Mouse (Mus musculus) forebrain, embryonic 16.5 days (tissue): ENCODE data around the gene Bcar3. TPM values are rescaled to one million over a fixed set of nuclear protein-coding genes. Genes with fewer than 3 reads are reported as not detected.

Source experiments
- ATAC-seq: fragments of 200-750 bp; cut with Nextera tagmentation; 2 replicates; pipeline ENCODE4 v1.8.0; 2017; ENCODE audit warnings: mild to moderate bottlenecking, moderate library complexity
- H3K27ac ChIP-seq: fragments of 300-500 bp; sonication (generic); 2 replicates; pipeline ENCODE4 v1.5.1; 2014; ENCODE audit warnings: low read length, control low read depth
- H3K27me3 ChIP-seq: fragments of 300-500 bp; sonication (generic); replicated peaks from 2 replicates; pipeline ENCODE4 v1.6.1; 2014; ENCODE audit warnings: low read length; ENCODE audit not compliant: control insufficient read depth, insufficient read depth
- H3K36me3 ChIP-seq: fragments of 300-500 bp; sonication (generic); 2 replicates; pipeline ENCODE4 v1.6.1; 2014; ENCODE audit not compliant: control insufficient read depth, insufficient read depth
- H3K4me1 ChIP-seq: fragments of 300-500 bp; sonication (generic); replicated peaks from 2 replicates; pipeline ENCODE4 v1.6.1; 2014; ENCODE audit warnings: low read length; ENCODE audit not compliant: control insufficient read depth, insufficient read depth
- H3K4me2 ChIP-seq: fragments of 300-500 bp; sonication (generic); 2 replicates; pipeline ENCODE4 v1.6.1; 2014; ENCODE audit warnings: mild to moderate bottlenecking, low read length, control low read depth
- H3K4me3 ChIP-seq: fragments of 300-500 bp; sonication (generic); replicated peaks from 2 replicates; pipeline ENCODE4 v1.5.1; 2014; ENCODE audit warnings: mild to moderate bottlenecking, low read length, control low read depth
- H3K9ac ChIP-seq: fragments of 300-500 bp; sonication (generic); replicated peaks from 2 replicates; pipeline ENCODE4 v1.6.1; 2014; ENCODE audit warnings: low read depth, low read length, control low read depth
- H3K9me3 ChIP-seq: fragments of 300-500 bp; sonication (generic); 2 replicates; pipeline ENCODE4 v1.6.1; 2016; ENCODE audit warnings: low read length; ENCODE audit not compliant: control insufficient read depth
- WGBS: fragments of 180-500 bp; shearing (Covaris S2); extraction: QIAGEN DNeasy Blood & Tissue Kit; methylation state at CpG from one replicate; pipeline ENCODE4 v1.1.7; 2014; 5-methylcytosine and 5-hydroxymethylcytosine counted together
- polyA plus RNA-seq: library from polyadenylated mRNA; unstranded; fragments of >200 nt; fragmentation: Nextera tagmentation; extraction: Ambion mirVana; gene quantifications from 2 replicates; pipeline ENCODE4 v1.2.1, GENCODE M21; 2015

Bcar3 gene
- polyA plus RNA-seq, 1 experiment from 2014 or later, result 5.3 TPM

- Histone ChIP-seq H3K36me3 (no peaks in the 10 kb centered on the region), H3K27me3 (no peaks in the 10 kb centered on the region), H3K9ac (no peak overlapping the region), H3K27ac (no peak overlapping the region), H3K4me1 (peaks cover 34% of the 10 kb centered on the region), H3K4me2 (peak overlapping the region; percentile 18), H3K4me3 (no peak overlapping the region), H3K9me3 (no peaks in the 10 kb centered on the region)
- ATAC-seq, result peak; percentile 16; the same call in 1 of the 2 replicates
- 9% methylated on average over 14 of the region's 14 CpGs for WGBS
These were observed 189.3 kb downstream of the Bcar3 start for GRCm38 (mm10) chr3:122483066-122483782.

- 36% methylated on average over 5 of the region's 5 CpGs for WGBS
- Histone ChIP-seq H3K27me3 (no peaks in the 10 kb centered on the region), H3K27ac (no peak overlapping the region), H3K4me1 (peaks cover 36% of the 10 kb centered on the region), H3K4me2 (no peak overlapping the region; the same call in 1 of the 2 replicates), H3K4me3 (no peak overlapping the region), H3K9ac (no peak overlapping the region), H3K36me3 (no peaks in the 10 kb centered on the region), H3K9me3 (no peaks in the 10 kb centered on the region)
- no peak for ATAC-seq
These were observed 189.8 kb downstream of the Bcar3 start for GRCm38 (mm10) chr3:122483783-122484130.

GRCm38 (mm10) chr3:122484301-122484700 is 190.4 kb downstream of the Bcar3 start:
- Histone ChIP-seq H3K4me1 (peaks cover 35% of the 10 kb centered on the region), H3K27me3 (no peaks in the 10 kb centered on the region), H3K36me3 (no peaks in the 10 kb centered on the region), H3K9me3 (no peaks in the 10 kb centered on the region), H3K27ac (no peak overlapping the region), H3K9ac (no peak overlapping the region), H3K4me2 (no peak overlapping the region), H3K4me3 (no peak overlapping the region)
- ATAC-seq, result no peak
- 46% methylated on average over 3 of the region's 3 CpGs for WGBS

GRCm38 (mm10) chr3:122485699-122486098 is 191.8 kb downstream of the Bcar3 start:
- H3K4me1 ChIP-seq, result peaks cover 26% of the 10 kb centered on the region
- ATAC-seq, result no peak

GRCm38 (mm10) chr3:122486193-122486592 is 192.3 kb downstream of the Bcar3 start:
- H3K27ac ChIP-seq, result no peak overlapping the region
- WGBS, result 90% methylated on average over 4 of the region's 4 CpGs

More at GRCm38 (mm10) chr3:122485699-122486098, 191.8 kb downstream of the Bcar3 start:
- Histone ChIP-seq H3K27me3 (no peaks in the 10 kb centered on the region), H3K4me2 (no peak overlapping the region), H3K9ac (no peak overlapping the region), H3K9me3 (no peaks in the 10 kb centered on the region), H3K27ac (no peak overlapping the region), H3K4me3 (no peak overlapping the region), H3K36me3 (no peaks in the 10 kb centered on the region)
- WGBS, result 80% methylated on average over 4 of the region's 4 CpGs

GRCm38 (mm10) chr3:122488051-122488754 is 194.3 kb downstream of the Bcar3 start:
- Histone ChIP-seq H3K9me3 (no peaks in the 10 kb centered on the region), H3K27ac (no peak overlapping the region), H3K27me3 (no peaks in the 10 kb centered on the region), H3K4me2 (no peak overlapping the region), H3K4me1 (peaks cover 24% of the 10 kb centered on the region), H3K9ac (no peak overlapping the region), H3K4me3 (no peak overlapping the region), H3K36me3 (no peaks in the 10 kb centered on the region)
- WGBS, result 31% methylated on average over 1 of the region's 1 CpGs
- no peak; the same call in 1 of the 2 replicates for ATAC-seq

More at GRCm38 (mm10) chr3:122486193-122486592, 192.3 kb downstream of the Bcar3 start:
- Histone ChIP-seq H3K36me3 (no peaks in the 10 kb centered on the region), H3K27me3 (no peaks in the 10 kb centered on the region), H3K4me1 (peaks cover 23% of the 10 kb centered on the region), H3K4me3 (no peak overlapping the region), H3K9ac (no peak overlapping the region), H3K4me2 (no peak overlapping the region), H3K9me3 (no peaks in the 10 kb centered on the region)
- ATAC-seq, result no peak

GRCm38 (mm10) chr3:122490574-122490973 is 196.6 kb downstream of the Bcar3 start:
- H3K36me3 ChIP-seq, result no peaks in the 10 kb centered on the region
- H3K9me3 ChIP-seq, result no peaks in the 10 kb centered on the region
- H3K27me3 ChIP-seq, result no peaks in the 10 kb centered on the region
- no peak for ATAC-seq
- no peak overlapping the region for H3K4me2 ChIP-seq
- no peak overlapping the region for H3K9ac ChIP-seq
- H3K4me3 ChIP-seq, result no peak overlapping the region
- no peak overlapping the region for H3K27ac ChIP-seq
- H3K4me1 ChIP-seq, result peaks cover 20% of the 10 kb centered on the region
- WGBS, result 61% methylated on average over 6 of the region's 6 CpGs

GRCm38 (mm10) chr3:122492006-122492405 is 198.1 kb downstream of the Bcar3 start:
- Histone ChIP-seq H3K9ac (no peak overlapping the region), H3K4me3 (no peak overlapping the region), H3K9me3 (no peaks in the 10 kb centered on the region), H3K36me3 (no peaks in the 10 kb centered on the region), H3K4me1 (peaks cover 20% of the 10 kb centered on the region), H3K27ac (no peak overlapping the region), H3K4me2 (no peak overlapping the region), H3K27me3 (no peaks in the 10 kb centered on the region)
- ATAC-seq, result no peak
- 66% methylated on average over 3 of the region's 3 CpGs for WGBS

GRCm38 (mm10) chr3:122492872-122493615 is 199.1 kb downstream of the Bcar3 start:
- H3K4me1 ChIP-seq, result peaks cover 18% of the 10 kb centered on the region
- H3K27me3 ChIP-seq, result no peaks in the 10 kb centered on the region
- H3K9me3 ChIP-seq, result no peaks in the 10 kb centered on the region
- H3K4me3 ChIP-seq, result peak overlapping the region; percentile 31
- H3K9ac ChIP-seq, result peak overlapping the region; percentile 27
- WGBS, result 12% methylated on average over 21 of the region's 21 CpGs
- ATAC-seq, result 0 out of 2 replicates have a peak, but pooled peaks have one; percentile 26
- no peak overlapping the region for H3K27ac ChIP-seq
- peak overlapping the region; percentile 50 for H3K4me2 ChIP-seq
- H3K36me3 ChIP-seq, result no peaks in the 10 kb centered on the region
